Mouse (Mus musculus) heart, adult 2 months (tissue): ENCODE measurements around the gene Apbb1ip.

ENCODE experiments used
- CTCF ChIP-seq: fragments of 200-600 bp; IDR thresholded peaks from 2 replicates; pipeline ENCODE4 v1.8.1; 2022; ENCODE audit warnings: antibody characterized with exemption, mild to moderate bottlenecking, moderate library complexity
- POLR2A ChIP-seq: fragments of 200-500 bp; IDR thresholded peaks from 2 replicates; pipeline ENCODE4 v1.6.1; 2011; ENCODE audit warnings: mild to moderate bottlenecking, low read depth, low read length, control low read depth; ENCODE audit not compliant: insufficient read depth

GRCm38 (mm10) chr2:22815674-22816073, 41.8 kb downstream of the Apbb1ip start:
- TF ChIP-seq CTCF = no peak
- no peak for TF ChIP-seq POLR2A
